Mouse (Mus musculus) sigmoid colon, adult 10 weeks (tissue): ENCODE measurements around the gene Olfr308. TPM values are rescaled to one million over a fixed set of nuclear protein-coding genes. Genes with fewer than 3 reads are reported as not detected.

Source experiments
- polyA plus RNA-seq: library from polyadenylated mRNA; stranded (reverse); fragments of 350-450 nt; fragmentation: Illumina TruSeq; extraction: RNeasy Lipid Tissue Mini Kit (QIAGEN cat#74804); gene quantifications from one replicate; pipeline ENCODE4 v1.2.3, GENCODE M21; 2014; ENCODE audit warnings: low read depth, low replicate concordance

Gene Olfr308
- not detected for polyA plus RNA-seq

GRCm38 (mm10) chr7:86325530-86325929 lies at the start of gene Olfr308:
TSS of gene Olfr308 (minus strand) at chr7:86325630.

GRCm38 (mm10) chr7:86366828-86367227 lies 41.4 kb upstream of the Olfr308 start, which contains the start of gene Olfr305:
TSS of gene Olfr305 (minus strand) at chr7:86366928.

GRCm38 (mm10) chr7:86337486-86337885 lies 12.1 kb upstream of the Olfr308 start, which contains the start of gene Olfr307:
TSS of gene Olfr307 (minus strand) at chr7:86337586.

GRCm38 (mm10) chr7:86313608-86314007 lies 11.8 kb downstream of the Olfr308 start, which contains the start of gene Olfr309:
TSS of gene Olfr309 (minus strand) at chr7:86313708.

GRCm38 (mm10) chr7:86277072-86277471 lies 48.4 kb downstream of the Olfr308 start, which contains the start of gene Olfr310:
TSS of gene Olfr310 (minus strand) at chr7:86277172.

Other genes with a start within 250 kb of the Olfr308 start
- not detected for gene Vmn2r75, start 153.9 kb downstream of the Olfr308 start, polyA plus RNA-seq
- gene Vmn2r76, start 79.3 kb downstream of the Olfr308 start, polyA plus RNA-seq, result not detected
- not detected for gene Olfr310, start 48.5 kb downstream of the Olfr308 start, polyA plus RNA-seq
- not detected for gene Olfr309, start 11.9 kb downstream of the Olfr308 start, polyA plus RNA-seq
- gene Olfr307, start 12.0 kb upstream of the Olfr308 start, polyA plus RNA-seq, result not detected
- not detected for gene Olfr305, start 41.3 kb upstream of the Olfr308 start, polyA plus RNA-seq
- not detected for gene Olfr304, start 61.0 kb upstream of the Olfr308 start, polyA plus RNA-seq
- not detected for gene Olfr303, start 72.2 kb upstream of the Olfr308 start, polyA plus RNA-seq
- not detected for gene Olfr301, start 78.2 kb upstream of the Olfr308 start, polyA plus RNA-seq
- not detected for gene Olfr299, start 134.3 kb upstream of the Olfr308 start, polyA plus RNA-seq
- not detected for gene Olfr298, start 166.9 kb upstream of the Olfr308 start, polyA plus RNA-seq
- gene Olfr297, start 194.3 kb upstream of the Olfr308 start, polyA plus RNA-seq, result not detected